Comparison of ENCODE assay signal across 22 mouse cellular contexts in genomic region chr9:46468306-46468705, GRCm38 (mm10).
A peak's percentile ranks its signal among the peaks of the same experiment; 100 is the strongest.
DNase-seq lines count a peak whose midpoint lies in the region; ATAC-seq lines count a peak whose summit lies in the region.
"Had no signal": no experiment of that assay in that cellular context is flagged by ENCODE, and none has a peak within 500 bp of the region (broad histone marks: within the 10 kb centered on the region; RNA-seq: fewer than 3 reads in every experiment).

No protein-coding gene starts in this region.

- WGBS in kidney, embryonic 14.5 days, result 29% methylated on average over 2 of the region's 2 CpGs
- WGBS in midbrain, embryonic 11.5 days, result 55% methylated on average over 2 of the region's 2 CpGs
- 48% methylated on average over 2 of the region's 2 CpGs for WGBS in midbrain, embryonic 15.5 days
- WGBS in embryonic facial prominence, embryonic 10.5 days, result 34% methylated on average over 2 of the region's 2 CpGs
- WGBS in limb, embryonic 10.5 days, result 59% methylated on average over 2 of the region's 2 CpGs

- H3K36me3 ChIP-seq in kidney, embryonic 14.5 days (ENCODE audit: control insufficient read depth, insufficient read depth, low read length), result no peaks in the 10 kb centered on the region
- no peaks in the 10 kb centered on the region for H3K36me3 ChIP-seq in midbrain, embryonic 11.5 days (ENCODE audit: control insufficient read depth, insufficient read depth, low read length)
- H3K36me3 ChIP-seq in midbrain, embryonic 15.5 days (replicated peaks), result no peaks in the 10 kb centered on the region
- H3K36me3 ChIP-seq in embryonic facial prominence, embryonic 10.5 days (replicated peaks), result no peaks in the 10 kb centered on the region
- no peaks in the 10 kb centered on the region for H3K36me3 ChIP-seq in limb, embryonic 10.5 days
- H3K36me3 ChIP-seq: embryonic facial prominence, embryonic 12.5 days; heart, embryonic 13.5 days; hindbrain, embryonic 15.5 days had no signal

- no peaks in the 10 kb centered on the region for H3K27me3 ChIP-seq in kidney, embryonic 14.5 days (ENCODE audit: control insufficient read depth, insufficient read depth, low read length)
- H3K27me3 ChIP-seq in midbrain, embryonic 11.5 days (ENCODE audit: control insufficient read depth, insufficient read depth, low read length), result 0 out of 2 replicates have a peak, but pooled peaks cover 2% of the 10 kb centered on the region
- no peaks in the 10 kb centered on the region for H3K27me3 ChIP-seq in midbrain, embryonic 15.5 days (replicated peaks)
- peaks cover 43% of the 10 kb centered on the region for H3K27me3 ChIP-seq in embryonic facial prominence, embryonic 10.5 days (replicated peaks; ENCODE audit: low read depth, poor library complexity, severe bottlenecking)
- H3K27me3 ChIP-seq in limb, embryonic 10.5 days (ENCODE audit: low read depth, poor library complexity, severe bottlenecking), result peaks cover 49% of the 10 kb centered on the region
- H3K27me3 ChIP-seq: CH12.LX; embryonic facial prominence, embryonic 12.5 days; hindbrain, embryonic 15.5 days had no signal

- no peak overlapping the region for H3K4me2 ChIP-seq in kidney, embryonic 14.5 days (replicated peaks; ENCODE audit: low read depth, low read length)
- H3K4me2 ChIP-seq in midbrain, embryonic 11.5 days, result no peak overlapping the region
- no peak overlapping the region for H3K4me2 ChIP-seq in midbrain, embryonic 15.5 days
- H3K4me2 ChIP-seq: embryonic facial prominence, embryonic 12.5 days; forebrain, embryonic 13.5 days; heart, embryonic 13.5 days; hindbrain, embryonic 15.5 days had no signal

- no peak overlapping the region for H3K9ac ChIP-seq in kidney, embryonic 14.5 days (ENCODE audit: low read depth, low read length)
- H3K9ac ChIP-seq in midbrain, embryonic 11.5 days (ENCODE audit: low read length), result no peak overlapping the region
- H3K9ac ChIP-seq in midbrain, embryonic 15.5 days, result no peak overlapping the region
- H3K9ac ChIP-seq: embryonic facial prominence, embryonic 12.5 days; forebrain, embryonic 13.5 days; heart, embryonic 13.5 days; hindbrain, embryonic 15.5 days had no signal

- peaks cover 15% of the 10 kb centered on the region; the same call in 1 of the 2 replicates for H3K4me1 ChIP-seq in kidney, embryonic 14.5 days (ENCODE audit: control insufficient read depth, insufficient read depth, low read length)
- H3K4me1 ChIP-seq in midbrain, embryonic 11.5 days (ENCODE audit: control insufficient read depth, insufficient read depth, low read length), result peaks cover 5% of the 10 kb centered on the region
- H3K4me1 ChIP-seq in midbrain, embryonic 15.5 days, result peaks cover 15% of the 10 kb centered on the region
- H3K4me1 ChIP-seq in embryonic facial prominence, embryonic 10.5 days, result peaks cover 45% of the 10 kb centered on the region
- peaks cover 44% of the 10 kb centered on the region for H3K4me1 ChIP-seq in limb, embryonic 10.5 days

- no peaks in the 10 kb centered on the region for H3K9me3 ChIP-seq in kidney, embryonic 14.5 days (ENCODE audit: control insufficient read depth, low read length)
- no peaks in the 10 kb centered on the region for H3K9me3 ChIP-seq in midbrain, embryonic 11.5 days (ENCODE audit: control insufficient read depth, low read length)
- H3K9me3 ChIP-seq in midbrain, embryonic 15.5 days, result no peaks in the 10 kb centered on the region
- no peaks in the 10 kb centered on the region for H3K9me3 ChIP-seq in embryonic facial prominence, embryonic 10.5 days
- no peaks in the 10 kb centered on the region for H3K9me3 ChIP-seq in limb, embryonic 10.5 days (replicated peaks)
- H3K9me3 ChIP-seq: embryonic facial prominence, embryonic 12.5 days; forebrain, embryonic 13.5 days; hindbrain, embryonic 15.5 days had no signal

- H3K4me3 ChIP-seq in kidney, embryonic 14.5 days (ENCODE audit: low read length), result no peak overlapping the region
- no peak overlapping the region for H3K4me3 ChIP-seq in midbrain, embryonic 11.5 days (ENCODE audit: low read depth, low read length)
- no peak overlapping the region for H3K4me3 ChIP-seq in midbrain, embryonic 15.5 days
- H3K4me3 ChIP-seq in embryonic facial prominence, embryonic 10.5 days, result no peak overlapping the region
- H3K4me3 ChIP-seq in limb, embryonic 10.5 days, result no peak overlapping the region
- H3K4me3 ChIP-seq: embryonic facial prominence, embryonic 12.5 days; forebrain, embryonic 13.5 days; gastrocnemius, adult 2 months; heart, embryonic 13.5 days; hindbrain, embryonic 15.5 days had no signal

- ATAC-seq in kidney, embryonic 14.5 days (ENCODE audit: low FRiP score, low TSS enrichment), result peak; percentile 65
- no peak for ATAC-seq in midbrain, embryonic 11.5 days (ENCODE audit: low FRiP score)
- no peak for ATAC-seq in midbrain, embryonic 15.5 days (replicated peaks)
- ATAC-seq in monocyte, adult 5-6 weeks (replicated peaks; ENCODE audit: insufficient number of reproducible peaks, low FRiP score, low TSS enrichment, poor library complexity, severe bottlenecking), result no peak
- ATAC-seq: forebrain, embryonic 13.5 days had no signal

- H3K27ac ChIP-seq in kidney, embryonic 14.5 days (ENCODE audit: low read depth, low read length), result no peak overlapping the region
- no peak overlapping the region for H3K27ac ChIP-seq in midbrain, embryonic 11.5 days (ENCODE audit: low read depth, low read length)
- H3K27ac ChIP-seq in midbrain, embryonic 15.5 days, result no peak overlapping the region
- peak overlapping the region; percentile 24 for H3K27ac ChIP-seq in embryonic facial prominence, embryonic 10.5 days (replicated peaks)
- no peak overlapping the region for H3K27ac ChIP-seq in limb, embryonic 10.5 days
- H3K27ac ChIP-seq: embryonic facial prominence, embryonic 12.5 days; forebrain, embryonic 13.5 days; gastrocnemius, adult 2 months; heart, embryonic 13.5 days; hindbrain, embryonic 15.5 days had no signal

- DNase-seq in kidney, postnatal 36 days, result no peak
- peak; percentile 6 for DNase-seq in midbrain, embryonic 11.5 days (ENCODE audit: low spot score, missing footprints)
- no peak for DNase-seq in embryonic facial prominence, embryonic 10.5 days (ENCODE audit: low spot score)
- DNase-seq in limb, embryonic 10.5 days (ENCODE audit: low spot score), result no peak
- DNase-seq: adrenal gland, adult 2 months; adrenal gland, postnatal 25 days; cerebellum, adult 11 months; cerebellum, adult 8-10 months; cerebellum, postnatal 14 days; embryo, embryonic 11 days; gastrocnemius, adult 2 months; gastrocnemius, postnatal 36 days; heart, adult 11 months; heart, postnatal 36 days had no signal
